Mouse (Mus musculus) hindbrain, postnatal 0 days (tissue): ENCODE results near the gene Serpinf2. TPM values are rescaled to one million over a fixed set of nuclear protein-coding genes. Genes with fewer than 3 reads are reported as not detected.

Experiments
- ATAC-seq: fragments of 200-750 bp; cut with Nextera tagmentation; 2 replicates; pipeline ENCODE4 v1.8.0; 2017; ENCODE audit warnings: mild to moderate bottlenecking, moderate TSS enrichment, moderate library complexity
- DNase-seq: peaks from one replicate; pipeline ENCODE4 v3.0.0-alpha.2; 2015; ENCODE audit warnings: low spot score
- H3K27ac ChIP-seq: fragments of 300-500 bp; sonication (generic); 2 replicates; pipeline ENCODE4 v1.5.1; 2014; ENCODE audit warnings: mild to moderate bottlenecking
- H3K27me3 ChIP-seq: fragments of 300-500 bp; sonication (generic); 2 replicates; pipeline ENCODE4 v1.6.1; 2014; ENCODE audit warnings: low read length, mixed read lengths; ENCODE audit not compliant: insufficient read depth
- H3K36me3 ChIP-seq: fragments of 300-500 bp; sonication (generic); 2 replicates; pipeline ENCODE4 v1.6.1; 2014; ENCODE audit warnings: low read length, mixed read lengths; ENCODE audit not compliant: insufficient read depth
- H3K4me1 ChIP-seq: fragments of 300-500 bp; sonication (generic); 2 replicates; pipeline ENCODE4 v1.6.1; 2014; ENCODE audit warnings: antibody characterized with exemption, low read length, mixed read lengths; ENCODE audit not compliant: insufficient read depth
- H3K4me2 ChIP-seq: fragments of 300-500 bp; sonication (generic); 2 replicates; pipeline ENCODE4 v1.6.1; 2014; ENCODE audit warnings: low read depth, mild to moderate bottlenecking, low read length, moderate library complexity, mixed read lengths
- H3K4me3 ChIP-seq: fragments of 300-500 bp; sonication (generic); 2 replicates; pipeline ENCODE4 v1.5.1; 2014; ENCODE audit warnings: low read length
- H3K9ac ChIP-seq: fragments of 300-500 bp; sonication (generic); replicated peaks from 2 replicates; pipeline ENCODE4 v1.6.1; 2014; ENCODE audit warnings: mild to moderate bottlenecking, low read length, moderate library complexity, mixed read lengths
- H3K9me3 ChIP-seq: fragments of 300-500 bp; sonication (generic); 2 replicates; pipeline ENCODE4 v1.6.1; 2016; ENCODE audit warnings: low read length, mixed read lengths
- CTCF ChIP-seq: IDR thresholded peaks from 2 replicates; pipeline ENCODE4 v1.5.1; 2016; ENCODE audit warnings: antibody characterized with exemption, control low read depth, low read depth
- WGBS: fragments of 180-500 bp; shearing (Covaris S2); extraction: QIAGEN DNeasy Blood & Tissue Kit; methylation state at CpG from one replicate; pipeline ENCODE4 v1.1.7; 2014; 5-methylcytosine and 5-hydroxymethylcytosine counted together
- polyA plus RNA-seq: library from polyadenylated mRNA; unstranded; fragments of >200 nt; fragmentation: Nextera tagmentation; extraction: Ambion mirVana; gene quantifications from 2 replicates; pipeline ENCODE4 v1.2.1, GENCODE M21; 2015
- total RNA-seq: library from RNA; depleted of rRNA; stranded (reverse); fragments of >200 nt; gene quantifications from 2 replicates; pipeline ENCODE4 v1.2.3, GENCODE M21; 2014

Serpinf2 gene
- total and polyA plus RNA-seq, 2 experiments from 2014 or later: 0.05 TPM; not detected in 1

- Histone ChIP-seq H3K9ac (peak within 1 kb of the TSS; percentile 58), H3K9me3 (no peaks in the 10 kb centered on the region), H3K4me2 (peak within 1 kb of the TSS; percentile 85), H3K4me3 (peak within 1 kb of the TSS; percentile 57), H3K27ac (peak within 1 kb of the TSS; percentile 70), H3K27me3 (no peaks in the 10 kb centered on the region), H3K4me1 (peaks cover 10% of the 10 kb centered on the region; the same call in 1 of the 2 replicates), H3K36me3 (peaks cover 7% of the 10 kb centered on the region; the same call in 1 of the 2 replicates)
- WGBS: 2% methylated on average over 56 of the region's 56 CpGs
- peak; percentile 96 for ATAC-seq
- peak; percentile 94 for DNase-seq
- peak; percentile 56 for TF ChIP-seq CTCF
Measured at GRCm38 (mm10) chr11:75453991-75454930, 14.9 kb upstream of the Serpinf2 start, which contains the start of gene Wdr81. TSS of gene Wdr81 (minus strand) at chr11:75454717.

GRCm38 (mm10) chr11:75452812-75453557 lies 13.6 kb upstream of the Serpinf2 start:
- Histone ChIP-seq H3K36me3 (peaks cover 12% of the 10 kb centered on the region; the same call in 1 of the 2 replicates), H3K27ac (no peak overlapping the region), H3K4me3 (no peak overlapping the region), H3K9ac (no peak overlapping the region), H3K27me3 (no peaks in the 10 kb centered on the region), H3K4me2 (0 out of 2 replicates have a peak overlapping the region, but pooled peaks have one; percentile 85), H3K9me3 (no peaks in the 10 kb centered on the region), H3K4me1 (peaks cover 10% of the 10 kb centered on the region; the same call in 1 of the 2 replicates)
- 92% methylated on average over 31 of the region's 31 CpGs for WGBS
- no peak for TF ChIP-seq CTCF
- no peak for ATAC-seq
- no peak for DNase-seq

GRCm38 (mm10) chr11:75452081-75452480 lies 12.7 kb upstream of the Serpinf2 start:
- DNase-seq (no peak), ATAC-seq (no peak)
- Histone ChIP-seq H3K4me1 (peaks cover 10% of the 10 kb centered on the region; the same call in 1 of the 2 replicates), H3K27me3 (no peaks in the 10 kb centered on the region), H3K9ac (no peak overlapping the region), H3K4me2 (no peak overlapping the region), H3K36me3 (peaks cover 20% of the 10 kb centered on the region; the same call in 1 of the 2 replicates), H3K4me3 (no peak overlapping the region), H3K27ac (no peak overlapping the region), H3K9me3 (no peaks in the 10 kb centered on the region)
- 93% methylated on average over 8 of the region's 8 CpGs for WGBS
- TF ChIP-seq CTCF: no peak

GRCm38 (mm10) chr11:75450936-75451335 lies 11.5 kb upstream of the Serpinf2 start:
- Histone ChIP-seq H3K27ac (no peak overlapping the region), H3K9ac (no peak overlapping the region), H3K4me1 (peaks cover 10% of the 10 kb centered on the region; the same call in 1 of the 2 replicates), H3K36me3 (peaks cover 24% of the 10 kb centered on the region; the same call in 1 of the 2 replicates), H3K4me3 (no peak overlapping the region), H3K27me3 (no peaks in the 10 kb centered on the region), H3K4me2 (no peak overlapping the region), H3K9me3 (no peaks in the 10 kb centered on the region)
- DNase-seq (no peak), ATAC-seq (no peak)
- 91% methylated on average over 15 of the region's 15 CpGs for WGBS
- TF ChIP-seq CTCF: no peak

- H3K4me3 ChIP-seq: no peak overlapping the region
- no peak overlapping the region for H3K9ac ChIP-seq
- WGBS: 84% methylated on average over 8 of the region's 8 CpGs
- H3K9me3 ChIP-seq: no peaks in the 10 kb centered on the region
- H3K27me3 ChIP-seq: no peaks in the 10 kb centered on the region
- H3K4me2 ChIP-seq: no peak overlapping the region
- peaks cover 24% of the 10 kb centered on the region; the same call in 1 of the 2 replicates for H3K36me3 ChIP-seq
- ATAC-seq (no peak), DNase-seq (no peak)
- TF ChIP-seq CTCF: no peak
- no peak overlapping the region for H3K27ac ChIP-seq
- peaks cover 10% of the 10 kb centered on the region; the same call in 1 of the 2 replicates for H3K4me1 ChIP-seq
Measured at GRCm38 (mm10) chr11:75450304-75450908, 11.0 kb upstream of the Serpinf2 start.

- H3K4me2 ChIP-seq: no peak overlapping the region
- ATAC-seq (no peak), DNase-seq (no peak)
- H3K9me3 ChIP-seq: no peaks in the 10 kb centered on the region
- H3K27me3 ChIP-seq: no peaks in the 10 kb centered on the region
- WGBS: 68% methylated on average over 7 of the region's 7 CpGs
- H3K4me3 ChIP-seq: no peak overlapping the region
- no peak overlapping the region for H3K27ac ChIP-seq
- peaks cover 24% of the 10 kb centered on the region; the same call in 1 of the 2 replicates for H3K36me3 ChIP-seq
- TF ChIP-seq CTCF: no peak
- H3K9ac ChIP-seq: no peak overlapping the region
- peaks cover 7% of the 10 kb centered on the region; the same call in 1 of the 2 replicates for H3K4me1 ChIP-seq
Measured at GRCm38 (mm10) chr11:75449695-75450094, 10.3 kb upstream of the Serpinf2 start.
